12 mouse cellular contexts compared by ENCODE assay signal in the genomic region with DNA sequence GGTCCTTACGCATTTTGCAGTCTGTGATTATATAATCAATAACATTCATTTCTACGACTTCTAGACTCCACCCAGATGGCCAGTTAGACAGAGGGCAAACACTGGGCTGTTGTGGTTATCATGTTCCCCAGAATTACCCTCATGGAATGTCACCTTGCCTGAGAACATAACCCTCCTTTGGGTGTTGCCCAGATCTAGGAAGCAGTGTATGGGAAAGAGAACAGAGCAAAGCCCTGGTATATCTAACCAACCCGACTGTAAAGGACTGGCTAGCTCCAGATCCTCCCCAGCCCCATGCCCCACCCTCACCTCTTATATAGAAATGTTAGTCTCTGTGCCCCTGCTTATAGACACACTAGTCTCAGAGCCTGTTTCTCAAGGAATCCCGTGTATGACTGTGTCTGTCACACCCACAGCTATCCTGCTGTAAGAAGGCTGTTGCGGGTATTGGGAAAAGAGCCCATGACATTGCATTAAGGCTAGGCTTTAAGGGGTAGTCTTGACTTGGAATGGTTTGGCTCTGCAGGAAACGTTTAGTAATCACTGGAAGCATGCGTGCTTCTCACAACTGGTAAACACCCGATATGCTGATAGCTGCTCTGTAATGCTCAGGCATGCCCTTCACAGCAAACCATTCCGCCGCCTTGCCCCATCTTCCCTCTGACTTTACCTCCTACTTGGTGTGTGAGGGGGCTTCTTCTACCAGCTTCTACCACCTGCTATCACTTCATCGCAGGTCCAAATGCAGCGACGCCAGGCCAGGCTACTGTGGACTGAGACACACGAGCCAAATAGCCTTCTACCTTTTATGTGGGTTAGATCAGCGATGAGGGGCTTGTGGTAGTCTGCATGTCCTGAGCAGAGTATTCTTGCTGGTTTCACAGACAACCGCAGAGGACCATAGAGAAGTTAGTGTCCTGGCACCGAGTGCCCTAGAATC. TPM values are rescaled to one million over a fixed set of nuclear protein-coding genes. Genes with fewer than 3 reads are reported as not detected.
DNase-seq lines count a peak whose midpoint lies in the region; ATAC-seq and TF ChIP-seq lines count a peak whose summit lies in the region.
"Had no signal": no experiment of that assay in that cellular context is flagged by ENCODE, and none has a peak within 500 bp of the region (broad histone marks: within the 10 kb centered on the region; RNA-seq: fewer than 3 reads in every experiment).

No protein-coding gene starts in this region.

- H3K36me3 ChIP-seq in hindbrain, embryonic 10.5 days = no peaks in the 10 kb centered on the region
- no peaks in the 10 kb centered on the region for H3K36me3 ChIP-seq in hindbrain, embryonic 14.5 days (replicated peaks; ENCODE audit: control insufficient read depth, insufficient read depth)
- H3K36me3 ChIP-seq in ES-E14 (ENCODE audit: control insufficient read depth, insufficient read depth, low read length, poor library complexity, severe bottlenecking) = no peaks in the 10 kb centered on the region
- no peaks in the 10 kb centered on the region for H3K36me3 ChIP-seq in intestine, postnatal 0 days (ENCODE audit: control insufficient read depth, insufficient read depth)
- no peaks in the 10 kb centered on the region for H3K36me3 ChIP-seq in midbrain, embryonic 13.5 days
- H3K36me3 ChIP-seq: embryonic facial prominence, embryonic 13.5 days; G1E; hindbrain, embryonic 12.5 days had no signal

- no peak for DNase-seq in hindbrain, embryonic 10.5 days (ENCODE audit: low spot score)
- no peak for DNase-seq in hindbrain, embryonic 14.5 days (ENCODE audit: low spot score)
- no peak for DNase-seq in ES-E14 (ENCODE audit: low read depth, low spot score)
- no peak for DNase-seq in embryo, embryonic 11 days
- DNase-seq: cerebellum, adult 11 months; left cerebral cortex, postnatal 4 days had no signal

- no peak overlapping the region for H3K4me2 ChIP-seq in hindbrain, embryonic 14.5 days (replicated peaks)
- peak overlapping the region; percentile 54; the same call in 1 of the 2 replicates for H3K4me2 ChIP-seq in intestine, postnatal 0 days (replicated peaks; ENCODE audit: low read depth)
- H3K4me2 ChIP-seq in midbrain, embryonic 13.5 days (replicated peaks) = no peak overlapping the region
- H3K4me2 ChIP-seq: hindbrain, embryonic 12.5 days had no signal

- no peak for ATAC-seq in hindbrain, embryonic 14.5 days (ENCODE audit: low FRiP score)
- ATAC-seq in intestine, postnatal 0 days = peak; percentile 14; the same call in 1 of the 2 replicates
- peak; percentile 15 for ATAC-seq in megakaryocyte, adult 5-6 weeks (ENCODE audit: poor library complexity, severe bottlenecking)
- ATAC-seq in midbrain, embryonic 13.5 days = no peak

- H3K27ac ChIP-seq in hindbrain, embryonic 10.5 days = peak overlapping the region; percentile 40; the same call in 1 of the 2 replicates
- no peak overlapping the region for H3K27ac ChIP-seq in hindbrain, embryonic 14.5 days
- peak overlapping the region; percentile 40; the same call in 1 of the 2 replicates for H3K27ac ChIP-seq in ES-E14 (ENCODE audit: insufficient read depth, low read depth, low read length, poor library complexity, severe bottlenecking)
- H3K27ac ChIP-seq in intestine, postnatal 0 days (ENCODE audit: low read depth, low read length) = no peak overlapping the region; the same call in 1 of the 2 replicates
- H3K27ac ChIP-seq in midbrain, embryonic 13.5 days = no peak overlapping the region
- H3K27ac ChIP-seq: embryonic facial prominence, embryonic 13.5 days; hindbrain, embryonic 12.5 days had no signal

- no peak overlapping the region for H3K4me3 ChIP-seq in hindbrain, embryonic 10.5 days
- H3K4me3 ChIP-seq in hindbrain, embryonic 14.5 days (replicated peaks; ENCODE audit: low read length) = no peak overlapping the region
- no peak overlapping the region for H3K4me3 ChIP-seq in ES-E14 (ENCODE audit: insufficient read depth in 1 of 2, low read depth in 1 of 2, low read length in 2 of 2, poor library complexity in 1 of 2, severe bottlenecking in 1 of 2)
- H3K4me3 ChIP-seq in intestine, postnatal 0 days (ENCODE audit: low read depth, low read length) = no peak overlapping the region
- no peak overlapping the region for H3K4me3 ChIP-seq in midbrain, embryonic 13.5 days (replicated peaks)
- H3K4me3 ChIP-seq: embryonic facial prominence, embryonic 13.5 days; hindbrain, embryonic 12.5 days had no signal

- H3K9me3 ChIP-seq in hindbrain, embryonic 10.5 days = no peaks in the 10 kb centered on the region
- H3K9me3 ChIP-seq in hindbrain, embryonic 14.5 days (ENCODE audit: control insufficient read depth, low read length) = no peaks in the 10 kb centered on the region
- H3K9me3 ChIP-seq in ES-E14 (ENCODE audit: control insufficient read depth, insufficient read depth, low read depth, low read length) = no peaks in the 10 kb centered on the region
- no peaks in the 10 kb centered on the region for H3K9me3 ChIP-seq in intestine, postnatal 0 days (ENCODE audit: control insufficient read depth)
- no peaks in the 10 kb centered on the region for H3K9me3 ChIP-seq in midbrain, embryonic 13.5 days
- H3K9me3 ChIP-seq: embryonic facial prominence, embryonic 13.5 days; G1E; hindbrain, embryonic 12.5 days had no signal

- in situ Hi-C loops in ES-E14 (cut with MboI; ENCODE audit: low sequenced_read_pairs in 2 of 2, unreplicated experiment in 2 of 2) = no loop called here

- H3K9ac ChIP-seq in hindbrain, embryonic 14.5 days = no peak overlapping the region
- H3K9ac ChIP-seq in ES-E14 (ENCODE audit: insufficient read depth, low read depth, low read length, poor library complexity, severe bottlenecking) = no peak overlapping the region; the same call in 1 of the 2 replicates
- no peak overlapping the region for H3K9ac ChIP-seq in intestine, postnatal 0 days (ENCODE audit: low read depth, low read length)
- H3K9ac ChIP-seq in midbrain, embryonic 13.5 days (replicated peaks) = no peak overlapping the region
- H3K9ac ChIP-seq: embryonic facial prominence, embryonic 13.5 days; hindbrain, embryonic 12.5 days had no signal

- no peaks in the 10 kb centered on the region for H3K27me3 ChIP-seq in hindbrain, embryonic 10.5 days (ENCODE audit: insufficient read depth, poor library complexity, severe bottlenecking)
- no peaks in the 10 kb centered on the region for H3K27me3 ChIP-seq in hindbrain, embryonic 14.5 days (ENCODE audit: control insufficient read depth, insufficient read depth, low read length)
- no peaks in the 10 kb centered on the region for H3K27me3 ChIP-seq in intestine, postnatal 0 days (replicated peaks; ENCODE audit: control insufficient read depth, insufficient read depth, low read length)
- H3K27me3 ChIP-seq in midbrain, embryonic 13.5 days = peaks cover 6% of the 10 kb centered on the region; the same call in 1 of the 2 replicates
- H3K27me3 ChIP-seq: embryonic facial prominence, embryonic 13.5 days; hindbrain, embryonic 12.5 days had no signal

- H3K4me1 ChIP-seq in hindbrain, embryonic 10.5 days (replicated peaks) = peaks cover 48% of the 10 kb centered on the region
- peaks cover 9% of the 10 kb centered on the region for H3K4me1 ChIP-seq in hindbrain, embryonic 14.5 days (replicated peaks; ENCODE audit: control insufficient read depth, insufficient read depth, low read length)
- H3K4me1 ChIP-seq in ES-E14 (ENCODE audit: control insufficient read depth in 2 of 2, insufficient read depth in 2 of 2, low read length in 2 of 2, poor library complexity in 1 of 2) = peaks cover 0 to 6% of the 10 kb centered on the region in 2 experiments; a peak in 2 of 4 replicates
- peaks cover 6% of the 10 kb centered on the region; the same call in 1 of the 2 replicates for H3K4me1 ChIP-seq in intestine, postnatal 0 days (replicated peaks; ENCODE audit: control insufficient read depth, insufficient read depth, low read length)
- peaks cover 6% of the 10 kb centered on the region for H3K4me1 ChIP-seq in midbrain, embryonic 13.5 days (replicated peaks)

- TF ChIP-seq CTCF in intestine, postnatal 0 days (IDR thresholded peaks at IDR 0.05; ENCODE audit: low read depth) = no peak

- WGBS in hindbrain, embryonic 10.5 days = 87% methylated on average over 17 of the region's 17 CpGs
- WGBS in hindbrain, embryonic 14.5 days = 90% methylated on average over 17 of the region's 17 CpGs
- 61% methylated on average over 17 of the region's 17 CpGs for WGBS in intestine, postnatal 0 days
- WGBS in midbrain, embryonic 13.5 days = 88% methylated on average over 17 of the region's 17 CpGs

TF ChIP-seq in ES-E14, 5 proteins besides CTCF, POLR2A, EP300 and RAD21:
- TF ChIP-seq CHD2 (IDR thresholded peaks at IDR 0.05; ENCODE audit: low read depth, low read length) = no peak
- TF ChIP-seq ZC3H11A (IDR thresholded peaks at IDR 0.05; ENCODE audit: borderline replicate concordance, low read depth, low read length) = no peak
- no peak for TF ChIP-seq ZNF384 (IDR thresholded peaks at IDR 0.05; ENCODE audit: low read depth, low read length)
- TF ChIP-seq HCFC1 (IDR thresholded peaks at IDR 0.05; ENCODE audit: borderline replicate concordance, insufficient read depth, low read length) = no peak
- no peak for TF ChIP-seq MAFK (IDR thresholded peaks at IDR 0.05; ENCODE audit: insufficient read depth, low read depth, low read length)

RNA-seq across cellular contexts. Expression of a gene that starts 9.3 kb away (rescaled TPM):
- polyA plus RNA-seq in hindbrain, embryonic 10.5 days (2016; fragmentation: Nextera tagmentation; extraction: Ambion mirVana) = 36.9 and 41.1 TPM in 2 replicates
- 57.7 and 66.6 TPM in 2 replicates for polyA plus RNA-seq in hindbrain, embryonic 14.5 days (2014; fragmentation: Nextera tagmentation; extraction: Ambion mirVana)
- total RNA-seq in ES-E14 (2012; rRNA removed) = 3.9 and 9.8 TPM in 2 replicates
- 21.0 and 21.4 TPM in 2 replicates for polyA plus RNA-seq in intestine, postnatal 0 days (2015; fragmentation: Nextera tagmentation; extraction: Ambion mirVana)
- 8.6 and 9.1 TPM in 2 replicates for total RNA-seq in megakaryocyte, adult 5-6 weeks (2015)
- 0.84 and 1.2 TPM in 2 replicates for total RNA-seq in megakaryocyte, adult 5-6 weeks (2017)
- polyA plus RNA-seq in midbrain, embryonic 13.5 days (2015; fragmentation: Nextera tagmentation; extraction: Ambion mirVana) = 31.3 and 32.4 TPM in 2 replicates

RNA-seq across cellular contexts. Expression of a gene that starts 42.3 kb away (rescaled TPM):
- polyA plus RNA-seq in hindbrain, embryonic 10.5 days (2016; fragmentation: Nextera tagmentation; extraction: Ambion mirVana) = 256 and 361 TPM in 2 replicates
- polyA plus RNA-seq in hindbrain, embryonic 14.5 days (2014; fragmentation: Nextera tagmentation; extraction: Ambion mirVana) = 178 and 185 TPM in 2 replicates
- 187 and 258 TPM in 2 replicates for total RNA-seq in ES-E14 (2012; rRNA removed)
- polyA plus RNA-seq in intestine, postnatal 0 days (2015; fragmentation: Nextera tagmentation; extraction: Ambion mirVana) = 62.1 and 64.2 TPM in 2 replicates
- total RNA-seq in megakaryocyte, adult 5-6 weeks (2015) = 369 and 375 TPM in 2 replicates
- 346 and 431 TPM in 2 replicates for total RNA-seq in megakaryocyte, adult 5-6 weeks (2017)
- 239 and 255 TPM in 2 replicates for polyA plus RNA-seq in midbrain, embryonic 13.5 days (2015; fragmentation: Nextera tagmentation; extraction: Ambion mirVana)

Comparison
In these comparisons a context has a peak if more than half of its experiments do, and no peak if none do; other contexts are left out.
1. H3K27ac ChIP-seq: peak in hindbrain, embryonic 10.5 days (single experiment) and ES-E14 (single experiment); none in hindbrain, embryonic 14.5 days (single experiment), intestine, postnatal 0 days (single experiment) and midbrain, embryonic 13.5 days (single experiment).
2. ATAC-seq: peak in intestine, postnatal 0 days (single experiment) and megakaryocyte, adult 5-6 weeks (single experiment); none in hindbrain, embryonic 14.5 days (single experiment) and midbrain, embryonic 13.5 days (single experiment).